Mouse (Mus musculus) heart, embryonic 16.5 days (tissue): ENCODE data around the gene Fyn. TPM values are rescaled to one million over a fixed set of nuclear protein-coding genes. Genes with fewer than 3 reads are reported as not detected.

Experiments used
- ATAC-seq: fragments of 200-750 bp; cut with Nextera tagmentation; replicated peaks from 2 replicates; pipeline ENCODE4 v1.8.0; 2017; ENCODE audit warnings: moderate number of reproducible peaks; ENCODE audit not compliant: insufficient read depth, low FRiP score; ENCODE audit errors: extremely low read depth
- H3K27ac ChIP-seq: fragments of 300-500 bp; sonication (generic); 2 replicates; pipeline ENCODE4 v1.5.1; 2014; ENCODE audit warnings: mild to moderate bottlenecking, low read length, control low read depth, moderate library complexity
- H3K27me3 ChIP-seq: fragments of 300-500 bp; sonication (generic); 2 replicates; pipeline ENCODE4 v1.6.1; 2014; ENCODE audit warnings: low read length, mixed read lengths; ENCODE audit not compliant: control insufficient read depth, insufficient read depth
- H3K36me3 ChIP-seq: fragments of 300-500 bp; sonication (generic); 2 replicates; pipeline ENCODE4 v1.6.1; 2014; ENCODE audit not compliant: control insufficient read depth, insufficient read depth
- H3K4me1 ChIP-seq: fragments of 300-500 bp; sonication (generic); 2 replicates; pipeline ENCODE4 v1.6.1; 2014; ENCODE audit warnings: low read length, mixed read lengths; ENCODE audit not compliant: control insufficient read depth, insufficient read depth
- H3K4me2 ChIP-seq: fragments of 300-500 bp; sonication (generic); 2 replicates; pipeline ENCODE4 v1.6.1; 2014; ENCODE audit warnings: low read depth, mild to moderate bottlenecking, control low read depth, low read length
- H3K4me3 ChIP-seq: fragments of 300-500 bp; sonication (generic); 2 replicates; pipeline ENCODE4 v1.5.1; 2014; ENCODE audit warnings: mild to moderate bottlenecking, control low read depth, low read length
- H3K9ac ChIP-seq: fragments of 300-500 bp; sonication (generic); 2 replicates; pipeline ENCODE4 v1.6.1; 2014; ENCODE audit warnings: low read length, control low read depth
- H3K9me3 ChIP-seq: fragments of 300-500 bp; sonication (generic); replicated peaks from 2 replicates; pipeline ENCODE4 v1.6.1; 2016; ENCODE audit warnings: low read length; ENCODE audit not compliant: control insufficient read depth
- WGBS: fragments of 180-500 bp; shearing (Covaris S2); extraction: QIAGEN DNeasy Blood & Tissue Kit; methylation state at CpG from one replicate; pipeline ENCODE4 v1.1.7; 2014; 5-methylcytosine and 5-hydroxymethylcytosine counted together
- polyA plus RNA-seq: library from polyadenylated mRNA; unstranded; fragments of >200 nt; fragmentation: Nextera tagmentation; extraction: Ambion mirVana; gene quantifications from 2 replicates; pipeline ENCODE4 v1.2.1, GENCODE M21; 2015

Fyn gene
- polyA plus RNA-seq, 1 experiment from 2014 or later = 15.0 TPM

GRCm38 (mm10) chr10:39612989-39613831, 244.6 kb downstream of the Fyn start:
- 0 out of 2 replicates have a peak, but pooled peaks cover 2% of the 10 kb centered on the region for H3K36me3 ChIP-seq
- no peaks in the 10 kb centered on the region for H3K27me3 ChIP-seq
- WGBS = 3% methylated on average over 26 of the region's 26 CpGs
- peak overlapping the region; percentile 87 for H3K27ac ChIP-seq
- H3K4me3 ChIP-seq = peak overlapping the region; percentile 60
- peaks cover 3% of the 10 kb centered on the region; the same call in 1 of the 2 replicates for H3K9me3 ChIP-seq
- H3K4me2 ChIP-seq = peak overlapping the region; percentile 76
- peaks cover 22% of the 10 kb centered on the region for H3K4me1 ChIP-seq
- H3K9ac ChIP-seq = peak overlapping the region; percentile 80
- peak; percentile 42 for ATAC-seq

DNA sequence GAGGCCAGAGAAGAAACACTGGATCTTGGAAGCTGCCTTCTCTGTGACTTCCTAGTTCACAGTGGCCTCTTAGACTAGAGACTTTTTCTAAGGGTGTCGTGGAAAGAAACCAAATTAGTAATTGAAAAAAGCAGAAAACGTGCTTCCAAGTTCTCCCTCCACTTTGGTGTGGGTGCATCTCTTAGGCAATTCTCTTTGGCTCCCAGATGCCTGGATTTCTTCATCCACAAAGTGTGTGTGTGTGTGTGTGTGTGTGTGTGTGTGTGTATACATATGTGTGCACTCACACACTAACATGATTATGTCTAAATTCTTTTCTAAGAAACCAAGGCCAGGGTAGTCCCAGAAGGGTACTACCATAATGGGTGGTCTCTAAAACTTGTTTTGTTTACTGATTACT, 245.3 kb downstream of the Fyn start:
- peak overlapping the region; percentile 60 for H3K4me3 ChIP-seq
- peak overlapping the region; percentile 80 for H3K9ac ChIP-seq
- 0 out of 2 replicates have a peak, but pooled peaks cover 2% of the 10 kb centered on the region for H3K36me3 ChIP-seq
- peaks cover 22% of the 10 kb centered on the region for H3K4me1 ChIP-seq
- no peaks in the 10 kb centered on the region; the same call in 1 of the 2 replicates for H3K9me3 ChIP-seq
- no peak for ATAC-seq
- H3K27me3 ChIP-seq = no peaks in the 10 kb centered on the region
- peak overlapping the region; percentile 76 for H3K4me2 ChIP-seq
- peak overlapping the region; percentile 87 for H3K27ac ChIP-seq
- 11% methylated on average over 2 of the region's 2 CpGs for WGBS

DNA sequence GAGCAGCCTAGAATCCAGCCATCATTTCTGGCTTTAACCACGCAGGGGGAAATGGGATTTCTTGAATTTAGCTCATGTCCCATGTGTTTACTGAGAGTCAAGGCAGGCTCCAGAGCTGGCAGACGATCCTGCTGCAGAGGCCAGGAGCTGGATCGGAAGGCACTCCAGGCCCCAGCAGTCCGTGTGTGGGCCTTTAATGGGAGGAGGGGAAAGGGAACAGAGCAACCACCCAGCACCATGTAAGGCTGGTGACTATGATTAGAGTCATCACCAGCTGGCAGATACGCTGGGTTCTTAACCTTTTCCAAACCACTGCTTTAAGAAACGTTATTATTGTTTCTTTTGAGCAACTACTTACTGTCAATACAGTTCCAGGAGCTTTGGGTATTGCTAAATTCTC, 246.0 kb downstream of the Fyn start:
- Histone ChIP-seq H3K4me1 (peaks cover 22% of the 10 kb centered on the region), H3K36me3 (0 out of 2 replicates have a peak, but pooled peaks cover 2% of the 10 kb centered on the region)

More for the DNA sequence above, 246.0 kb downstream of the Fyn start:
- Histone ChIP-seq H3K4me3 (peak overlapping the region; percentile 60), H3K9me3 (no peaks in the 10 kb centered on the region; the same call in 1 of the 2 replicates), H3K27ac (peak overlapping the region; percentile 87), H3K27me3 (no peaks in the 10 kb centered on the region), H3K4me2 (peak overlapping the region; percentile 76), H3K9ac (peak overlapping the region; percentile 80)
- peak; percentile 90 for ATAC-seq
- 19% methylated on average over 6 of the region's 6 CpGs for WGBS

Other genes starting within 250 kb of the Fyn start
- 8.7 and 10.7 TPM in 2 replicates for gene Fam229b, start 234.9 kb upstream of the Fyn start, polyA plus RNA-seq
- gene Tube1, start 234.9 kb upstream of the Fyn start, polyA plus RNA-seq = 7.9 and 11.9 TPM in 2 replicates
- 0.15 and 0.26 TPM in 2 replicates for gene Ccn6, start 205.1 kb upstream of the Fyn start, polyA plus RNA-seq
- 10.7 and 12.5 TPM in 2 replicates for gene Traf3ip2, start 244.1 kb downstream of the Fyn start, polyA plus RNA-seq